Mouse (Mus musculus): Measurements from ENCODE around the gene Rere. TPM values are rescaled to one million over a fixed set of nuclear protein-coding genes. Genes with fewer than 3 reads are reported as not detected.
"Not testable (repeated sequence)": the region's sequence is repeated elsewhere in the genome, so short reads cannot be mapped to it uniquely, and the experiment has no call there.

Gene Rere
- polyA plus RNA-seq, 1 experiment from 2014 or later = 28.4 TPM

DNA sequence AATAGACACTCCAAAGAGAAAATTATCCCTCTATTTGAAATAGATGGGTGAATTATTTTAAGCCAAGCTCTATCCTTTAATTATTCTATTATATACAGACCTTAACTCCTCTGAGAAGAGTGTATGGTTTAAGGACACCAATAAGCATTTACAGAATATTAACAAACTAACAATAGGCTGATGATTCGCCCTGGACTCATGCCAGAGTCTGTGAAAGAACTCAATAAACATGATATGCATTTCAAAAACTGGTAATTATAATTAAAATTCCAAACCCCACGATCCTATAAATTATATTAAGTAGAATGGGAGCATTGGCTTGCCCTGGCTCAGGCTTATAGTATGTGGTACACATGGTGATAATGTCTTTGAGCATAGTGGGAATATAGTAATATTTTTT lies 1.4 kb upstream of the Rere start:
- Histone ChIP-seq H3K4me3 (replicated peaks) (no peak overlapping the region), H3K27ac (peak overlapping the region; percentile 99; the same call in 1 of the 2 replicates), H3K9me3 (no peaks in the 10 kb centered on the region), H3K4me2 (replicated peaks) (no peak overlapping the region), H3K9ac (no peak overlapping the region), H3K36me3 (no peaks in the 10 kb centered on the region), H3K4me1 (replicated peaks) (peaks cover 12% of the 10 kb centered on the region), H3K27me3 (replicated peaks) (no peaks in the 10 kb centered on the region)
- WGBS = 63% methylated on average over 2 of the region's 2 CpGs
- ATAC-seq = no peak

DNA sequence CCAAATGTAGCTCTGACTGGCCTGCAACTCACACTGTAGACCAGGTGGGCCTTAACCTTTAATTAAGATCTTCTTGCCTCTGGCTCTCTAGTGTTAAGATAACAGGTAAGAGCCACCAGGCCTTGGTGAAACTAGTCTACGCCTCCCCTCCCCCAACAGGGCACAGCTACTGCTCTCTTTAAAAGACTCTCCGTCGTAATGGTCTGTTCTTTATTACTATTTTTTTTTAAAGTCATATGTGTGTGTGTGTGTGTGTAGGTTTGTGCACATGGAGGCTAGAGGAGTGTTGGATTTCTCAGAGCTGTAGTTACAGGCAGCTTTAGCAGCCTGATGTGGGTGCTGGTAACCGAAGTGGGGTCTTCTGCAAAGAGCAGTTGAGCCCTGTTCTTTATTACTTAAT lies 987 bp upstream of the Rere start:
- Histone ChIP-seq H3K27me3 (replicated peaks) (no peaks in the 10 kb centered on the region), H3K9me3 (no peaks in the 10 kb centered on the region), H3K4me2 (replicated peaks) (peak overlapping the region; percentile 68), H3K4me1 (replicated peaks) (peaks cover 12% of the 10 kb centered on the region), H3K4me3 (replicated peaks) (peak overlapping the region; percentile 98; the same call in 1 of the 2 replicates), H3K9ac (peak overlapping the region; percentile 69; the same call in 1 of the 2 replicates), H3K27ac (peak overlapping the region; percentile 99), H3K36me3 (no peaks in the 10 kb centered on the region)
- no peak for ATAC-seq
- 43% methylated on average over 4 of the region's 4 CpGs for WGBS

DNA sequence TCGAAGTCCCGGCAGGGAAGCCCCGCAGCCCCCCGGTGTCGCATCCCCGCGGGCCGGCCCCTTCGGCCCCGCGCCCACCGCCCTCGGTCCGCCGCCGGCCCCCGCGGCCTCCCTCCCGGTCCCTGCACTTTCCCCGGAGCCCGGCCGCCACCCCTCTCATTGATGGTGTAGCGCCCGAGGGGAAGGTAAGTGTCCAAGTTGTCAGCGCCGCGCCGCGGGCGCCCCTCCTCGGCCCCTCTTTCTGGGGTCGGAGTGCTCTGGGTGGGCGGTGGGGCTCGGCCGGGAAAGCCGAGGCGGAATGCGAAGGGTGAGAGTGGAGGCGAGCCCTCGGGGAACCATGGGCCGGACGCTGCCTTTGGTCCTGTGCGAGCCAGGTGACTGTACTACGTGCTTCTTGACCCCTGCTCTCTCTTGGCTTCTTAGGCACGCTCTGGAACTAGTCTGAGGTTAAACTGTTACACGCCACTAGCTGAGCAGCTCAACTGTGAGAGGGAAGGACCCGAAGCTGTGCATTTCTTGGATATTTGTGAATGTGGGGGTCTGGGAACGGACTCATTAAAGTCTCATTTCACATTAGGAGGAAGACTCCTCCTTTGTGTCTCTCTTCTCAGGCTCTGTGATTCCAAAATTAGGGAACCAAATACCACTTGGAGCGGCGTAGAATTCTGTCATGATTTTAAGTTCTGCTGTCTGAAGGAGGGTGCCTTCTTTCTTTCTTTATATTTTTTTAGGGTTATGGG lies 615 bp downstream of the Rere start:
- WGBS = under 1% methylated on average over 50 of the region's 50 CpGs
- ATAC-seq = peak; percentile 57
- Histone ChIP-seq H3K27ac (peak overlapping the region; percentile 91), H3K9me3 (no peaks in the 10 kb centered on the region), H3K27me3 (replicated peaks) (no peaks in the 10 kb centered on the region), H3K4me2 (replicated peaks) (peak overlapping the region; percentile 73), H3K4me1 (replicated peaks) (peaks cover 15% of the 10 kb centered on the region), H3K36me3 (no peaks in the 10 kb centered on the region), H3K9ac (peak overlapping the region; percentile 99), H3K4me3 (replicated peaks) (peak overlapping the region; percentile 98)

DNA sequence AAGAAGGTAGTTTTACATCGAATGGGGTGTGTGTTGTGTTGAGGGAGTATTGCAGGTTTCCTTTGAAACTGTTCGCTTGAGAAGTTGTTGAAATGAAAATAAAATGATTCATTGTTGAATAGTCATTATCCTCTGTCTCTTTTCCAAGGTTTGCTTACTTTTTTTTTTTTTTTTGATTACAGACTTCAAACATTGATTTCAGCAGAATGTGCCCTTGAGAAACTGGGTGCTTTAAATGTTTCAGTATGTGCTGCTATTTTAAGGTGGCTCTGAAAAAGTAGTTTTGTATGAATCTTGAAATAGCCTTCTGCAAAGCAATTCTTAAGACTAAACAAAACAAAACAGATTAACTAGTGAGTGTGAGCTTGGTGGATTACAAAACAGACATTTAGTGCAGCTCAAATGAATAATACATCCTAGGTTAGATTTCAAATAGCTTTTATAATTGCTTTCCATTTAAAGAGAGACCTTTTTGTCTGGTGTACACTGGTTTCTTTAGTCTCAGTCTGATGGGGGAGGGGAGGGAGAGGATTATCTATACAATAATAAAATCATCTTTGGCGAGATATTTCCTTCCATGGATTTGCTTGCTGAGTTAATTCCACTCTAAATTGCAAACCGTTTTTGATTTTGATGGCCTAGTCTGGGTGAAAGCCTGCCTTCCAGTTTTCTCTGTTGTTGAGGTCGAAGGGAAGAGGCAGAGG lies 1.3 kb downstream of the Rere start:
- Histone ChIP-seq H3K9me3 (no peaks in the 10 kb centered on the region), H3K36me3 (no peaks in the 10 kb centered on the region), H3K27ac (peak overlapping the region; percentile 91), H3K4me1 (replicated peaks) (peaks cover 15% of the 10 kb centered on the region), H3K9ac (peak overlapping the region; percentile 99), H3K4me2 (replicated peaks) (peak overlapping the region; percentile 73), H3K27me3 (replicated peaks) (no peaks in the 10 kb centered on the region), H3K4me3 (replicated peaks) (peak overlapping the region; percentile 98)
- ATAC-seq = no peak
- WGBS = 9% methylated on average over 5 of the region's 5 CpGs

DNA sequence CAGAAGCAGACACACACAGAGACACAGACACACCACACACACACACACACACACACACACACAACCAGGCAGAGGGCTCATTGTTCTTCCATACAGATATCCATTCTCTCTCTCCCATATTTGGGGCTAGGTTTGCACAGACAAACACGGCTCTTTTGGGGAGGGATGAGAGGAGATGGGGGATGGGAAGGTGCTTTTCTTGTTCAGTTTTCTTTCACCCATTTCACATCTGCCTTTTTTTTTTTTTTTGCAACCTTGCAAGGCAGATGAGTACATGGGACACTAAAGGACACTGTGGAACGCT lies 1.8 kb downstream of the Rere start:
- H3K27ac ChIP-seq = peak overlapping the region; percentile 13; the same call in 1 of the 2 replicates
- H3K4me3 ChIP-seq (replicated peaks) = peak overlapping the region; percentile 98
- H3K4me1 ChIP-seq (replicated peaks) = peaks cover 15% of the 10 kb centered on the region
- H3K4me2 ChIP-seq (replicated peaks) = peak overlapping the region; percentile 73
- WGBS = 11% methylated on average over 2 of the region's 2 CpGs
- H3K36me3 ChIP-seq = no peaks in the 10 kb centered on the region
- no peak for ATAC-seq
- 0 out of 2 replicates have a peak overlapping the region, but pooled peaks have one; percentile 32 for H3K9ac ChIP-seq
- no peaks in the 10 kb centered on the region for H3K27me3 ChIP-seq (replicated peaks)
- H3K9me3 ChIP-seq = no peaks in the 10 kb centered on the region

DNA sequence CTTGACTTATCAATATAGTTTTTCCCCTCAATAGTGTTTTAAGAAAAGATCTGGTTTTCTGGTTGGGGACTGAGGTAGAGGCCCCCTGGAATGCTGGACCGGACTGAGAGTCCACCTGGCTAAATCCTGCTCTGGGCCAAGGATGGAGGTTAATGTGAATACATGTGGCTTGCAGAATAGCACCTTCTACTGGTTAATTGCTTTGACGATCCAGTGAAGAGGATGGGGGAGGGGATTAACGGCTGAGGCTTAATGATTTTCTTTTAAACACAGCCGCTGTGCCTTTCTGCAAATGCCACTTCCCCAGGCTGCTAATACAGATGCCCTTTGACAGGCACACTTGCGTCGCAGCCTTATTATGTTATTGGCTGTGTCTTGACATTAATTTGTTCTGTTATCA lies 2.5 kb downstream of the Rere start:
- Histone ChIP-seq H3K27ac (no peak overlapping the region), H3K27me3 (replicated peaks) (no peaks in the 10 kb centered on the region), H3K9ac (no peak overlapping the region), H3K4me1 (replicated peaks) (peaks cover 17% of the 10 kb centered on the region), H3K9me3 (no peaks in the 10 kb centered on the region), H3K4me3 (replicated peaks) (no peak overlapping the region), H3K4me2 (replicated peaks) (peak overlapping the region; percentile 73), H3K36me3 (no peaks in the 10 kb centered on the region)
- 15% methylated on average over 6 of the region's 6 CpGs for WGBS
- ATAC-seq = no peak

DNA sequence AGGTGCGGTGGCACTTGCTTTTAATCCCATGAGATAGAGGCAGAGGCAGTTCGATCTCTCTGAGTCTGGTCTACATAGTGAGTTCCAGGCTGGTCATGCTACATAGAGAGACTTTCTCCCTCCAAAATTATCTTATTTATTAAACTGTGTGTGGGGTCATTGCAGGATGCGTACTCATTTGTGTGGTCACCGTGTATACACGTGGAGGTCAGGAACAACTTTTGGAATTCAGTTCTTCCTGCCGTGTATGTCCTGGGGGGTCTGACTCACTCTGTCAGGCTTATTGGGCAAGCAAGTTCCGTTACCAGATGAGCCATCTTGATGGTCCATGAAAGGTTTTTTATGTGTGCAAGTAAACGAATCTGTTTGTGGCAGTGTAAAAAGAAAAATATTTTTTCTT lies 5.5 kb downstream of the Rere start:
- Histone ChIP-seq H3K9ac (no peak overlapping the region), H3K36me3 (0 out of 2 replicates have a peak, but pooled peaks cover 5% of the 10 kb centered on the region), H3K4me1 (replicated peaks) (peaks cover 13% of the 10 kb centered on the region), H3K27me3 (replicated peaks) (no peaks in the 10 kb centered on the region), H3K27ac (no peak overlapping the region), H3K4me3 (replicated peaks) (no peak overlapping the region), H3K4me2 (replicated peaks) (no peak overlapping the region), H3K9me3 (no peaks in the 10 kb centered on the region)
- no peak for ATAC-seq
- 87% methylated on average over 8 of the region's 8 CpGs for WGBS

DNA sequence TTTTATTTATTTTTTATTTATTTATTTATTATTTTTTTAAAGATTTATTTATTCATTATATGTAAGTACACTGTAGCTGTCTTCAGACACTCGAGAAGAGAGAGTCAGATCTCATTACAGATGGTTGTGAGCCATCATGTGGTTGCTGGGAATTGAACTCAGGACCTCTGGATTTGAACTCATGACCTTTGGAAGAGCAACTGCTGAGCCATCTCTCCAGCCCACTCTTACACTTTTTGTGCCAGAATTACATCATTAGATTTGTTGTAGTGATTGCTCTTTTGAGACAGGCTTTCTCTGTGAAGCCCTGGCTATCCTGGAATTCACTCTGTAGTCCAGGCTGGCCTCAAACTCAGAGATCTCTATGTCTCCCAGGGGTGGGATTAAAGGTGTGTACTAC lies 6.0 kb downstream of the Rere start:
- H3K27me3 ChIP-seq (replicated peaks); H3K9ac ChIP-seq; H3K4me2 ChIP-seq (replicated peaks); H3K4me3 ChIP-seq (replicated peaks); H3K27ac ChIP-seq; H3K36me3 ChIP-seq; H3K9me3 ChIP-seq; ATAC-seq: not testable (repeated sequence)
- H3K4me1 ChIP-seq (replicated peaks) = peaks cover 13% of the 10 kb centered on the region
- 69% methylated on average over 1 of the region's 1 CpGs for WGBS

DNA sequence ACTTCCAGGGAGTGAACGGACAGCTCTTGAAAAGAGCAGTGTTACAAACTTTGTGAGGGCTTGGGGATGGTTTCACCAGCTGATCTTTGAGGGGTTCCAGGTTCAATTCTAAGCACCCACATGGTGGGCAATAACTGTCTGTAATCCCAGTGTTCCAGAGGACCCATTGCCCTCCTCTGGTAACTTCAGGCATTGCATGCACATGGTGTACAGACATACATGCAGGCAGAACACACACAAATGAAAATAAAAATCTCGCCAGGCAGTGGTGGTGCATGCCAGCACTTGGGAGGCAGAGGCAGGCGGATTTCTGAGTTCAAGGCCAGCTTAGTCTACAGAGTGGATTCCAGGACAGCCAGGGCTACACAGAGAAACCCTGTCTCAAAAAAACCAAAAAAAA lies 10.5 kb downstream of the Rere start:
- H3K4me3 ChIP-seq (replicated peaks) = no peak overlapping the region
- H3K9me3 ChIP-seq = no peaks in the 10 kb centered on the region
- H3K4me1 ChIP-seq (replicated peaks) = peaks cover 2% of the 10 kb centered on the region; the same call in 1 of the 2 replicates
- H3K9ac ChIP-seq = no peak overlapping the region
- no peak overlapping the region for H3K27ac ChIP-seq
- H3K27me3 ChIP-seq (replicated peaks) = no peaks in the 10 kb centered on the region
- H3K4me2 ChIP-seq (replicated peaks) = no peak overlapping the region
- H3K36me3 ChIP-seq = 0 out of 2 replicates have a peak, but pooled peaks cover 5% of the 10 kb centered on the region
- WGBS = 93% methylated on average over 3 of the region's 3 CpGs
- ATAC-seq = no peak

DNA sequence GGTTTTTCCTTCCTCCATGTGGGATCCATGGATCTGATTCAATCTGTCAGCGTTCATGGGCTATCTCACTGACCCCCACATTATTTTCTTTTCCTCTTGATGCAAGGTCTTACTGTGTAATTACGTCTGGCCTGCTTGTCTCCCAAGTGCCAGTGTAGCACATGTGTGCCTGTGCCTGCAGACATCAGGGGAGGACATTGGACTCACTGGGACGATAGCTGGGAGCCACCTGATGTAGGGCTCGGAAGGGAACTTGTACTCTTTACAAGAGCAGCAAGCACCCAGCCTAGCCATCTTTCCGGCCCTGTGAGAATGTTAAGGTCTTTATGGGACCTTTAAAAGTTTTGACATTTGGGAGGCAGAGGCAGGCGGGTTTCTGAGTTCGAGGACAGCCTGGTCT lies 13.4 kb downstream of the Rere start:
- WGBS = 95% methylated on average over 7 of the region's 7 CpGs
- Histone ChIP-seq H3K27me3 (replicated peaks) (no peaks in the 10 kb centered on the region), H3K9me3 (no peaks in the 10 kb centered on the region), H3K9ac (no peak overlapping the region), H3K4me3 (replicated peaks) (no peak overlapping the region), H3K4me2 (replicated peaks) (no peak overlapping the region), H3K4me1 (replicated peaks) (no peaks in the 10 kb centered on the region), H3K36me3 (0 out of 2 replicates have a peak, but pooled peaks cover 5% of the 10 kb centered on the region), H3K27ac (no peak overlapping the region)
- no peak for ATAC-seq

DNA sequence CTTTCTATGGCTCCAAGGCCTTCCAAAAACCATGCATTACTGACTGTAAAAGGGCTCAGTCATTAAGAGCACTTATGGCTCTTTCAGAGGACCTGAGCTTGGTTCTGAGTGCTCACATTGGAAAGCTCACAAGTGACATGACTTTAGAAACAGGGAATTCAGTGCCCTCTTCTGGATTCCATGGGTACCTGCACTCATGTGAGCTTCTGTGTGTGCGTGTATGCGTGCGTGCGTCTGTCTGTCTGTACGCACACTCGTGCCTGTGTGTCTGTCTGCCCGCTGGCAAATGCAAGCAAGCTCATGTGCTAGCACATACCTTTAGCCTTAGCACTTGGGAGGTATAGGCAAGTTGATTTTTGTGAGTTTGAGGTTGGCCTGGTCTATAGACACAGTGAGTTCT lies 14.5 kb downstream of the Rere start:
- Histone ChIP-seq H3K4me3 (replicated peaks) (no peak overlapping the region), H3K9me3 (no peaks in the 10 kb centered on the region), H3K4me1 (replicated peaks) (no peaks in the 10 kb centered on the region; the same call in 1 of the 2 replicates), H3K27me3 (replicated peaks) (no peaks in the 10 kb centered on the region), H3K36me3 (0 out of 2 replicates have a peak, but pooled peaks cover 5% of the 10 kb centered on the region), H3K4me2 (replicated peaks) (no peak overlapping the region), H3K9ac (no peak overlapping the region), H3K27ac (no peak overlapping the region)
- 98% methylated on average over 7 of the region's 7 CpGs for WGBS
- ATAC-seq = no peak

DNA sequence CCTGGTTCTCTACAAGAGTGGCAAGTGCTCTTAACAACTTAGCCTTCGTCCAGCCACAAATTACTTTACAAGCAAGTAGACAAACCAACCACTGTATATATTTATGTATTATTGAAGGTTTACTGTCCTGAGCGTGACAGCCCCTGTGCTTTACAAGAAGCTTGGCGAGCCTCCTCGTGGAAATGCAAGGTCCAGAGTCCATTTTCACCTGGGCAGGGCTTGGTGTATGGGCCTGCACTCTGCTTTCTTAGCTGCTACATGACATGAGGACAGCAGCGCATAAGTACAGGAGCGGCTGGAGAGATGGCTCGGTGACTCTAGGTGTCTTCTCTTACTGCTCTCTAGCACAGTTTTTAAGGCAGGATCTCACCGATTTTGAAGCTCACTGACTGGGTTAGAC lies 21.3 kb downstream of the Rere start:
- Histone ChIP-seq H3K27me3 (replicated peaks) (no peaks in the 10 kb centered on the region), H3K9ac (no peak overlapping the region), H3K36me3 (no peaks in the 10 kb centered on the region), H3K9me3 (no peaks in the 10 kb centered on the region), H3K4me2 (replicated peaks) (no peak overlapping the region; the same call in 1 of the 2 replicates), H3K27ac (peak overlapping the region; percentile 63; the same call in 1 of the 2 replicates), H3K4me1 (replicated peaks) (peaks cover 14% of the 10 kb centered on the region), H3K4me3 (replicated peaks) (no peak overlapping the region)
- ATAC-seq = peak; percentile 84
- 64% methylated on average over 8 of the region's 8 CpGs for WGBS

All from intestine, embryonic 15.5 days (tissue).